Mouse (Mus musculus): ENCODE results near the gene Trim5. TPM values are rescaled to one million over a fixed set of nuclear protein-coding genes. Genes with fewer than 3 reads are reported as not detected.

Gene Trim5
- polyA plus RNA-seq (2021; fragmentation: Nextera tagmentation), result 0.15 and 0.21 TPM in 2 replicates
- long read RNA-seq, experiment 1, partial matches to known transcripts, result 0 of 1 reads
- long read RNA-seq, experiment 1, other reads (novel, unspliced or antisense), result 1 of 1 reads
- long read RNA-seq, experiment 2, partial matches to known transcripts, result 0 of 1 reads
- long read RNA-seq, experiment 2, other reads (novel, unspliced or antisense), result 1 of 1 reads

GRCm38 (mm10) chr7:104287576-104288443 is at the start of gene Trim5:
TSS of gene Trim5 (minus strand) at chr7:104288094.

GRCm38 (mm10) chr7:104329171-104329570 is 41.3 kb upstream of the Trim5 start, which contains the start of gene Trim34b:
TSS of gene Trim34b (plus strand) at chr7:104329471.

GRCm38 (mm10) chr7:104315369-104316080 is 27.6 kb upstream of the Trim5 start, which contains the start of gene Trim12a:
TSS of gene Trim12a (minus strand) at chr7:104315466.

GRCm38 (mm10) chr7:104244287-104245181 is 43.4 kb downstream of the Trim5 start, which contains the start of gene Trim34a:
TSS of gene Trim34a (plus strand) at chr7:104244457.

GRCm38 (mm10) chr7:104218701-104219569 is 69.0 kb downstream of the Trim5 start, which contains the start of gene Trim6:
TSS of gene Trim6 (plus strand) at chr7:104218793.

Other genes with a start within 250 kb of the Trim5 start
- not detected in 2 replicates for gene Olfr642, start 235.4 kb downstream of the Trim5 start, polyA plus RNA-seq (2021; fragmentation: Nextera tagmentation)
- not detected in 2 replicates for gene 4930516K23Rik, start 226.6 kb downstream of the Trim5 start, polyA plus RNA-seq (2021; fragmentation: Nextera tagmentation)
- gene Olfr644, start 216.2 kb downstream of the Trim5 start, polyA plus RNA-seq (2021; fragmentation: Nextera tagmentation), result not detected in 2 replicates
- gene Olfr645, start 202.6 kb downstream of the Trim5 start, polyA plus RNA-seq (2021; fragmentation: Nextera tagmentation), result not detected in 2 replicates
- gene Olfr646, start 183.2 kb downstream of the Trim5 start, polyA plus RNA-seq (2021; fragmentation: Nextera tagmentation), result not detected in 2 replicates
- gene Ubqln5, start 158.3 kb downstream of the Trim5 start, polyA plus RNA-seq (2021; fragmentation: Nextera tagmentation), result not detected in 2 replicates
- not detected in 2 replicates for gene Olfr643, start 150.7 kb downstream of the Trim5 start, polyA plus RNA-seq (2021; fragmentation: Nextera tagmentation)
- gene Ubqln3, start 144.8 kb downstream of the Trim5 start, polyA plus RNA-seq (2021; fragmentation: Nextera tagmentation), result not detected in 2 replicates
- gene Ubqlnl, start 137.5 kb downstream of the Trim5 start, polyA plus RNA-seq (2021; fragmentation: Nextera tagmentation), result not detected in 2 replicates
- gene Olfm5, start 123.3 kb downstream of the Trim5 start, polyA plus RNA-seq (2021; fragmentation: Nextera tagmentation), result not detected in 2 replicates
- gene Olfr648, start 104.7 kb downstream of the Trim5 start, polyA plus RNA-seq (2021; fragmentation: Nextera tagmentation), result not detected in 2 replicates
- gene Olfr649, start 92.1 kb downstream of the Trim5 start, polyA plus RNA-seq (2021; fragmentation: Nextera tagmentation), result not detected in 2 replicates
- gene Trim6, start 69.3 kb downstream of the Trim5 start, polyA plus RNA-seq (2021; fragmentation: Nextera tagmentation), result 0.15 and 0.18 TPM in 2 replicates
- 1.2 and 2.2 TPM in 2 replicates for gene Trim34a, start 43.6 kb downstream of the Trim5 start, polyA plus RNA-seq (2021; fragmentation: Nextera tagmentation)
- 1.8 and 2.5 TPM in 2 replicates for gene Trim12a, start 27.4 kb upstream of the Trim5 start, polyA plus RNA-seq (2021; fragmentation: Nextera tagmentation)
- 0.15 TPM in 1 of 2 replicates, not detected in the other for gene Trim34b, start 41.4 kb upstream of the Trim5 start, polyA plus RNA-seq (2021; fragmentation: Nextera tagmentation)
- gene Trim12c, start 65.3 kb upstream of the Trim5 start, polyA plus RNA-seq (2021; fragmentation: Nextera tagmentation), result 0.25 and 0.51 TPM in 2 replicates
- gene Trim30b, start 81.8 kb upstream of the Trim5 start, polyA plus RNA-seq (2021; fragmentation: Nextera tagmentation), result 0.06 TPM in 1 of 2 replicates, not detected in the other
- gene Trim30c, start 112.7 kb upstream of the Trim5 start, polyA plus RNA-seq (2021; fragmentation: Nextera tagmentation), result 0.10 TPM in 1 of 2 replicates, not detected in the other
- 0.23 and 0.51 TPM in 2 replicates for gene Trim30a, start 177.1 kb upstream of the Trim5 start, polyA plus RNA-seq (2021; fragmentation: Nextera tagmentation)
- 0.45 and 0.69 TPM in 2 replicates for gene Trim30d, start 219.8 kb upstream of the Trim5 start, polyA plus RNA-seq (2021; fragmentation: Nextera tagmentation)

All from layer of hippocampus, adult 6 months (tissue).